Mouse (Mus musculus) olfactory bulb, adult 2 months (tissue): ENCODE measurements around the gene Fgf9. TPM values are rescaled to one million over a fixed set of nuclear protein-coding genes. Genes with fewer than 3 reads are reported as not detected.

Experiments
- H3K27ac ChIP-seq: fragments of 200-500 bp; 2 replicates; pipeline ENCODE4 v1.5.1; 2012; ENCODE audit warnings: low read depth, low read length; ENCODE audit not compliant: insufficient read depth
- H3K4me1 ChIP-seq: fragments of 200-500 bp; 2 replicates; pipeline ENCODE4 v1.6.1; 2012; ENCODE audit warnings: low read length; ENCODE audit not compliant: control insufficient read depth, insufficient read depth
- H3K4me3 ChIP-seq: fragments of 200-500 bp; 2 replicates; pipeline ENCODE4 v1.5.1; 2012; ENCODE audit warnings: mild to moderate bottlenecking, low read depth, low read length, moderate library complexity; ENCODE audit not compliant: insufficient read depth
- CTCF ChIP-seq: fragments of 200-500 bp; IDR thresholded peaks from 2 replicates; pipeline ENCODE4 v1.5.1; 2012; ENCODE audit warnings: low read depth, mild to moderate bottlenecking, low read length, moderate library complexity; ENCODE audit not compliant: insufficient read depth
- POLR2A ChIP-seq: fragments of 200-500 bp; IDR thresholded peaks from 2 replicates; pipeline ENCODE4 v1.6.1; 2012; ENCODE audit warnings: mild to moderate bottlenecking, low read depth, low read length, moderate library complexity; ENCODE audit not compliant: insufficient read depth
- WGBS: fragments of 180-500 bp; shearing (Covaris S2); methylation state at CpG from one replicate; pipeline ENCODE4 v1.1.7; 2018; 5-methylcytosine and 5-hydroxymethylcytosine counted together
- polyA plus RNA-seq: library from polyadenylated mRNA; stranded (reverse); fragments of >200 nt; gene quantifications from 2 replicates; pipeline ENCODE4 v1.2.4, GENCODE M21; 2012; ENCODE audit warnings: low replicate concordance; ENCODE audit not compliant: missing spikeins, insufficient read depth, insufficient read length

Gene Fgf9
- polyA plus RNA-seq = not detected in 2 replicates

DNA sequence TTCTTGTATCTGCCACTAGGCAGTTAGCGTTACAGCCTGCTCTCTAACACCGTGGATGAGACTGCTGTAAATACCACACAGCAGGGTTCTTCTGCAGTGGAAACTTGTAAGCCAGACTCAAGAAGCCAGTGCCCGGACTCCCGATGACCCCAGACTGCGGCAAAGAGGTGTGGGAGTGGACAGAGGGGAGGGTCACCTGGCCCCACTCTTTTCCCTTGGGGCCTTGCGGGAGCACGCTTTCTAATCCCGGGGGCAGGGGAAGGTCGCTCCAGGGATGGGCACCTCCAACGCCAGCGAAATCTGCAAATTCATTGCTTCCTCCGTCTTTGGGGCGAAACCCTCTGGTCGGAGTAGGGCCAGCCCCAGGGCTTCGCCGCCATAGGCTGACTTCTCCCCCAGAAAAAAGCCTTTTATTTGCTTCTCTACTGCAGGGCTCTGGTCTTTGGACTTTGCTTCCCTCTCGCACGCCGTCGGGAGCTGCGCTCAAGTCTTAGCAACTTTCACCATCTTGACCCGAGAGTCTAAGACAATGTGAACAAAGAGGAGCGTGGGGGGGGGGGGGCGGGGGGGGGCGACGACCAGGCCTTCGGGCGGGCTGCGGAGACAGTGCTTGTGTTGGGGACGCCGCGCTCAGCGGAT, at the start of gene Fgf9:
Gene Fgf9 (plus strand): TSS at position 67 of the 639 bp plus-strand sequence.
- under 1% methylated on average over 33 of the region's 33 CpGs for WGBS
- Histone ChIP-seq H3K4me1 (peaks cover 9% of the 10 kb centered on the region), H3K27ac (peak within 1 kb of the TSS; percentile 38), H3K4me3 (peak within 1 kb of the TSS; percentile 72)
- no peak for TF ChIP-seq CTCF
- TF ChIP-seq POLR2A = no peak

DNA sequence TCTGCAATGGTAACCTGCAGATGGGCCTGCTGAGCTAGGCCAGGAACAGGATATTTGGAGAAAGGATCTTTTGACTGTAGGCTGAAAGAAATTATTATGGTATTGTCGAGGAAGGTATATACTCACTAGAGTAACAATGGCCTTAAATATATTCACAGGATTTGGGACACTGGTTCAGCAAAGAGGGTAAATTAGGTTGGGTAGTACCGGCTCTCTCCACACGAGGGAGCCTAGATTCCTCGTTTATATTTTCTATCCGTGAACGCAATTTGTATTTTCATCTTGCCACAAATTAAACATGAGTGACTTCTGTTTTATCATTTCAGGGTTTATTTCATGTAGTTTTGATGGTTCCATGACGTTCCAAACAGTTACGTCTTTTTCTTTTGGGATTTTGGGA, 35.8 kb upstream of the Fgf9 start:
- H3K4me1 ChIP-seq = peaks cover 2% of the 10 kb centered on the region; the same call in 1 of the 2 replicates
- H3K27ac ChIP-seq = no peak overlapping the region
- no peak overlapping the region for H3K4me3 ChIP-seq
- no peak for TF ChIP-seq CTCF
- no peak for TF ChIP-seq POLR2A
- 3% methylated on average over 8 of the region's 8 CpGs for WGBS

DNA sequence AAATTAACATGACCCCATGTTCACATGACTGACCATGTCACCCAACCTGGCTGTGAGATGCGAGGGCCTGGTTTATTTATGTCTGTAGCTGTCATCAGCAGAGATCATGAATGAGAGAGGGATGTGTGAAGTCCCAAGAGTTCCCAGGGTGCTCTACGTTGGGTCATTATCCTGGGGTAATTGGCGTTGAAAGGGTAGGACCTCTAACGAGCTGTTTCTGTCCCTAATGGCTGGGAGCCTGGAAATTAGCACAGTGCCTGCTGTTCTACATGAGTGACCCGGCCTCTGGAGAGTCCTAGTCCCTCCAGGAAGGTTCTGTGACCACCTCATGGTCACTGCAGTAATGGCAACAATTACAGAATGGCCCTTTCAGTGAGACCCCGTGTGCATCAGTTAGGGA, 34.2 kb upstream of the Fgf9 start:
- 45% methylated on average over 6 of the region's 6 CpGs for WGBS
- TF ChIP-seq POLR2A (no peak), CTCF (no peak)
- Histone ChIP-seq H3K27ac (no peak overlapping the region), H3K4me1 (peaks cover 2% of the 10 kb centered on the region; the same call in 1 of the 2 replicates), H3K4me3 (no peak overlapping the region)

DNA sequence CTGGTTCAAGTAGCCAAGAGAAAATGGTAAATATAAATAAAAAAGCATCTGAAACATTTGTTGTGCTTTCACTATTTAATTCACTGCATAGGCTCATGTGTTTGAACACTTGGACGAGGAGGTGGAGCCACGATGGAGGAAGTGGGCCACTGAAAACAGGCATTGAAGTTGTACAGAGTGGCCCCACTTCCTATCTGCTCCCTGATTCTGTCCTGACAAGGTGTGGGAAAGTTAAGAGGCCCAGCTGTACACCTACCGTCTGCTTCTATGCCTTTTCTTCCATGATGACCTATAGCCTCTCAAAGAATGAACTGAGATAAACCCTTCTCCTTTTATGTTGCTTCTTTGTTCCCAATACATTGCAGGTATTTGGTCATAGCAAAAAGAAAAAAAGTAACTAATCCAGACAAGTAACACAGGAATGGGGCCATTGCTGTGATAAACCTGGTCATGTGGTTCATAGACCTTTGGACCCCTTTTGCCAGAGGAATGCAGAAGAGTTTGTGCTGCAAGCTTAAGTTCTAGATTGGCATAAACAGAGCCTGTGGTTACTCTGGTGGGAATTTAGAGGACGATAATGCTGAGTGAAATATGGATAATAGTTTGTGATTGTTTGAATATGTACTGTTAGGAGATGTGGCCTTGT, 23.6 kb upstream of the Fgf9 start:
- no peak overlapping the region for H3K27ac ChIP-seq
- no peak overlapping the region for H3K4me3 ChIP-seq
- TF ChIP-seq POLR2A (no peak), CTCF (no peak)
- 92% methylated on average over 4 of the region's 4 CpGs for WGBS
- H3K4me1 ChIP-seq = no peaks in the 10 kb centered on the region

DNA sequence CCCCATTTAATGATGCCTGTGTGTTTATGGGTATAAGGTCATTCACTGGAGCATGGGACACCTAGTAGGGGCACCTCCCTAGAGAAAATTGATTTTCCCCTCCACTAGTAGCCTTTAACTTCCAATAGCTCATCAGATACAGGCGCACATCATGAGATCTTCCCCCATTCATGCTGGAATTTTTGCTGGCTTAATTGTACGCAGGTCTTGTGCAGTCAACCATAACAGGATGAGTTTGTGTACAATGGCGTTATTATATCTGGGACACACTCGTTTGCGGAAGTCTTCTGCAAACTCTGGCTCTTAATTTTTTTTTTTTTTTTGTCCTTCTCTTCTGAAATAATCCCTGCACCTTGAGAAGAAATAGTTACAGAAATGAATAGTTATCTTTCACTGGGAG, 19.7 kb upstream of the Fgf9 start:
- TF ChIP-seq CTCF (no peak), POLR2A (no peak)
- WGBS = 83% methylated on average over 5 of the region's 5 CpGs

DNA sequence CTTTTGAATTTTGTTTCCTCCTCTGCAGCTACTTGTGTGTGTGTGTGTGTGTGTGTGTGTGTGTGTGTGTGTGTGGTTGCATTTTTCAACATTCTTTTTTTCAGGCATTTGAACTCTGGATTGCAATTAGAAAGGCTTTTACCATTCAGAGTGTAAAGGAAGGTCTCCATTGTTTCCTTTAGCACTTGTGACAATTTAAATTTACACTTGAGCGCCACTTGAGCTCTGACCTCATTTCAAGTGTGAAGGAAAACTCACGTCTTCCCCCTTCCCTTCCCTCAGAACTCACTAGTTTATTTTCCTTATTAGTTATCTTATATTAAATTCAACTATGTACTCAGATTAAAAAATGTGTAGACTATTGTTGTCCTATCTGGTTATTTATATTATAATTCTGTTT, 2.8 kb upstream of the Fgf9 start:
- WGBS = 67% methylated on average over 2 of the region's 2 CpGs
- TF ChIP-seq POLR2A (no peak), CTCF (no peak)
- Histone ChIP-seq H3K4me1 (peaks cover 9% of the 10 kb centered on the region), H3K4me3 (no peak overlapping the region), H3K27ac (no peak overlapping the region)

More for the DNA sequence above, 19.7 kb upstream of the Fgf9 start:
- no peak overlapping the region for H3K4me3 ChIP-seq
- no peaks in the 10 kb centered on the region for H3K4me1 ChIP-seq
- H3K27ac ChIP-seq = no peak overlapping the region

DNA sequence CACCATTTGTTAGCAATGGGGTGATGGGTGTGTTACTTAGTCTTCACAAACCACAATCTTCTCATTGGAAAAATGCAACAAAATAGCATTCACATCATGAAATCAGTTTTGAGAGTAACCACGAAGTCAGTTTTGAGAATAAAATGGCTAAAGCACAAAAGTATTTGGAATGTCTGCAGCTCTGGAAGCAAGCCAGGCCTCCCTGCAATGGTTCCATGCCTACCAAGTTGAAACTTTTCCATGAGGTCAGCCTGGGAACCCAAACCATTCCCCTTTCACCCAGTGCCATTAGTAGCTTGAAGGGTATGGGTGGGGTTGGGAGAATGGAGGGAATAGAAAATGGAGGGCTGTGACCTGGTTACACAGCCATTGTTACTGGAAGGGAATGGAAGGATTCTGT, 1.7 kb upstream of the Fgf9 start:
- H3K4me3 ChIP-seq = no peak overlapping the region
- TF ChIP-seq CTCF (no peak), POLR2A (no peak)
- WGBS = 66% methylated on average over 1 of the region's 1 CpGs
- peaks cover 9% of the 10 kb centered on the region for H3K4me1 ChIP-seq
- H3K27ac ChIP-seq = no peak overlapping the region

DNA sequence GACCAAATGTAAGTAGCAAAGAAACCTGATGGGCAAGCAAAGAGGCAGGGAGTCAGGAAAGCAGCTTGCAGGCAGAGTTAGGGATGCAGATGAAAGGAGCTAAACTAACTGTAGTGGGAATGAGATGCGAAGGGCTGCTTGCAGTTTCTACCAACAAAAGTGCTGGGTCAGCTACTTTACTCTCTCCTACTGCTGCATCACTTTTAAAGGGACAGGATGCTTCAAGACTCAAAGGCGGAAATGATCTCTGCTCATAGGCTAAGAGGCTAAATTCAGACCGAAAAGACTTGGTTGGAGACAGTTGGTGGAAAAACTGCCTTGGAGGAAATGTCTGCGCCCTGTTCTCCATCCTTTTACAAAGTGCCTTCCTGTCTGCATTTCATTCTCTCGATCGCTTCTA, 420 bp upstream of the Fgf9 start:
- Histone ChIP-seq H3K27ac (no peak overlapping the region), H3K4me1 (peaks cover 9% of the 10 kb centered on the region), H3K4me3 (no peak overlapping the region)
- TF ChIP-seq CTCF (no peak), POLR2A (no peak)
- WGBS = 16% methylated on average over 6 of the region's 6 CpGs

DNA sequence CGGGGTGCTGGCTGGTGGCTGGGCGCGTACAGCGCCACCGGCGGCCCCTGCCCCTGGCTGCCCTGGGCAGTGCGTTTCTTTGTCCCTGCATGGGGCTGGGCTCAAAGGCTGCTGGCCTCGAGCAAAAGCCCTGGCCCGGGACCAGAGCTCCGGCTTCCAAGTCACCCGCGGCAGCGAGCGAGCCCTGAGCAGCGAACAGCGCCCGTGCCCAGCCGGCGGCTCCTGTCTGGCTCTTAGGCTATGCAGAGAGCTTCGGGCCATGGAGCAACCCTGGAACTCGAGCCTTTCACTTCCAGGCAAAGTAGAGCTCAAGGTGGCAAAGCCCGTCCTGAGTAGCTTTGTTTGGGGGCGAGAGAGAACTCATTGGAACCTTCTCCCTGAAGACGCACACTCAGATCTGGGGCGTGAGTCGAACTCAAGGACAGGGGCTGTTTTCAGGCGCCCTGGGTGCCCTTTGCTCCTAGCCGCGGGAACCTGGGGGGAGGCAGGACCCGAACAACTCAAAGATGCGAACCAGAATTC, 834 bp downstream of the Fgf9 start:
- TF ChIP-seq CTCF = no peak
- TF ChIP-seq POLR2A = no peak
- Histone ChIP-seq H3K4me1 (peaks cover 9% of the 10 kb centered on the region), H3K4me3 (peak overlapping the region; percentile 72), H3K27ac (peak overlapping the region; percentile 38)
- WGBS = 0% methylated on average over 31 of the region's 31 CpGs
